Mouse (Mus musculus): ENCODE measurements around the gene Adamtsl1.

The Adamtsl1 gene

DNA sequence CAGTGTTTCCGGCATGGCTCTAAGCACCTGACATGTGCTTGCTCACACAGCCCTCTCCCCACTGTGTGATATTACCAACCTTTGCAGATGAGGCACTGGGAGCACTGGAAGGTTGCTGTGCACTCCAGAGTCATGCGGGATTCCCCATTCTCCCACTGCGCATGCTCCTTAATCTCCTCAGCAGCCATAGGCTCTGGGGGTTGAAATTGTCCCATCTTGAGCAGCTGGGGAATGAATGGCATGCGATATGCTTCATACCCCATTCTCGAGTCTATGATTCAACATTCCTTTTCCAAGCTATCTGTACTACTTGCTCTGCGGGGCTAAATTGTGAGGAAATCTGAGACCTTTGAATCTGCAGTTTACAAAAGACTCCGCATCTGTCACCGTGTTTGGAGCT lies 812.7 kb downstream of the Adamtsl1 start:
- no peak for DNase-seq

DNA sequence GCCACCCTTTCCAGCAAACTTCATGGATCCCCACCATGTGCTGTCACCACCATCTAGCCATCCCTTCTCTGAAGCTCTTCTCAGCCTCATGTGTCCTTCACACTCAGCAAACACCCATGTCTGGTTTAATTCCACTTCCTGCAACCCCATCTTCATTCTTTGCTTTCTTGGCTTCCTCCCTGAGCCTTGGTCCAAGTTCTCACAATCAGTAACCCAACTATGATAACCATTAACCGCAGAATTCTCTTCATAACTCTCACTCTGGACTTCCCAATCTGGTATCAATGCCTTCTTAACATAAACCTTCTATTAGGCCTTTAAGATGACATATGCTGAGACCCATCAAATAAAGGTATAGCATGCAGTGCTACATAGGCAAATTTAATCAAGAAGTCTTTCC lies 815.5 kb downstream of the Adamtsl1 start:
- no peak for DNase-seq

DNA sequence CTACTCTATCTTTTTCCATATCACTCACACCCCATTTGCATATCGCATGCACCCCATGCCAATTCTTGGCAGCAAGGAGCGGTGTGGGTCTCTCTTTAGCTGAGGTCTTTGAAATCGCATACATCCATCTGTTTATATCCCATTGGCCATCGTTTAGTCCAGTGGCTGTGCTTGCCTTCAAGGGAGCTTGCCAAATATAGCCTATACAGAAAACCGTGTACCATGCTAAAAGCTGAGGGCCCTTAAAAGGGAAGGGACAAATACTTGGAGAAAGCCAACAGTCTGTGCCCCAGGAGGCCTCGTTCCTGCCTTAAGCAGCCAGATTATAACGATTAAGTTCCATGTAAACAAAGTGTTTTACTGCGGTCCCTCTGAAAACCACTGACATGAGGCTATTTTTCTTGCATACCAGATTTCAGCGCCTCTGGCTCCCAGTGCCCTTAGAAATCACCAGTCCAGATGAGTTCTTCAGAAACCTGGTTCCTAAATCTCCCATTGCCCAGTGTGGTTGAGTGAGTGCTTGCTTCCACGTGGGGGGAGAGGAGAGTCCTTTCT lies 822.0 kb downstream of the Adamtsl1 start:
- no peak for DNase-seq

DNA sequence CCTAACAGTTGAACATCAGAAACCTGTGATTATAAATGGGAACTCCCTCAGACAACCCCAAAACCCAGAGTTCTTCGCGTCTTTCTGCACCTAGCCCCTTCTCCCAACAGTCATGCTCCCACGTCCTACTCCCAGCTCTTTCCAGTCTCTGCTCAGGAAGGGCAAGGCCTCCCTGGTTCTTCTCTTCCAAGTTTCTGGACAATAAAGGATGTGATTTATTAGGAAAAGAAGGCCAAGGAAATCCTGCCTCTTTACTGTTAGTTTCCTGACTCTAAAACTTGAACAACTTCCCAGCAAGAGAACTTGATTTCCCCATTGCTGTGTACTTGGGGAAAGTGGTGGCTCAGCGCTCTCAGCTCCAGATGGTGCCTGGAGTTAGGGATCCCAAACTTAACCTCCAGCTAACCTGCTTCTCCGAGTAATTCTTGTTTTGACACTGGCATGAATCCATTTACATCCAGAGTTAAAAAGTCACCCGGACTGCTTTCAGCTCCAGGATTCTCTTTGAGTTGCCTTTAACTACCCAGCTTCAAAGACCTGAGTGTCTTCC lies 823.3 kb downstream of the Adamtsl1 start:
- DNase-seq, result no peak

DNA sequence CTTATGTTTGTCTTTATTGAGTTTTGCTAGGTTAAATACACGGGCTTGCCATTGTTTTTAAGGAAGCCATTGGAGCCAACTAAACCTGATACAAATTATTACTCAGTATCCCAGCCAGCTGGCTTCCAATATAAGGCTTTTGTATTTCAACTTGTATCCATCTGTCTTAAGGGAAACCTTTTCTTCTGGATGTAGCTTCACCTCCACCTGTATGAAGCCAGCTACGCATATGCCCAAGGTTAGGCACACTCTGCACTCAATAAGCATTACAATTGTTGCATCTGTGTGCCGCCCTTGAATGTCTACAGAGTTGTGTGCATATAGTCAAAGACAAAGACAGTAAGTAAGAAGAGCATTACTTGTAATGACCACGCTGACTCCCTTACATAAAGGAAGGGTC lies 835.4 kb downstream of the Adamtsl1 start:
- no peak for DNase-seq

DNA sequence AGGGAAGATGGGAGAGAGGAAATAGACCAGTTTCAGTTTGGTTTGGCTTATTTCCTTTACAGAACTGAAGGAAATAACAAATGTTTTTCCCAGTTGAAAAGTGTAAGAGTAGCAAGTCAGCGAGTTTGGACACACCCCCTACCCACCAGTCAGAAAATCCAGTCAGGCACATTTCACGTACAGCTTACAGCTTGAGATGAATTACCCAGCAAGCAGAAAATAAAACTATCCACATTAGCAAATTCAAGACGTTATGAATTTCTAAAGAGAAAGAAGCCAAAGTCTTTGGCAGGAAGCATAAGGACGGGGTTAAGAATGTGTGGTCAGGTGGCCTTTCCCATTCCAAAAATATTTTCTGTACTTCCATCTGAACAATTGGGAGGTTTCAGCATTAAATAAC lies 838.1 kb downstream of the Adamtsl1 start:
- no peak for DNase-seq

DNA sequence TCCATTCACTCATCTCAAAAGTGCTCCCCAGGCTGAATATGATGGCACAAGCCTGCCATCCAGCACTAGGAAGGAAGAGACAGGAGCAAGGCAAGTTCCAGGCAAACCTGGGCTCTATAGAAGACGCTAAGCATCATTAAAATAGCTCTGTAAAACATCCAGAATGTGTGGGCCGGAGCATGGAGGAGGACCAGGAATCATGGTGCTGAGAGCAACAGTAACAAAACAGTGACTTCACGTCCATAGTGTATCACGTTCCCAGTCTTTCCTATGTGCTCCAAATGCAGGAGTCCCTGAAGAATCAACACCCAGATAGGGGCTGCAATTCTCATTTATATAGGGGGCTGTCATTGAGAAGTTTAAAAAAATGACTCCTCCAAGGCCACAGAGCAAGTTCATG lies 839.6 kb downstream of the Adamtsl1 start:
- DNase-seq, result no peak

DNA sequence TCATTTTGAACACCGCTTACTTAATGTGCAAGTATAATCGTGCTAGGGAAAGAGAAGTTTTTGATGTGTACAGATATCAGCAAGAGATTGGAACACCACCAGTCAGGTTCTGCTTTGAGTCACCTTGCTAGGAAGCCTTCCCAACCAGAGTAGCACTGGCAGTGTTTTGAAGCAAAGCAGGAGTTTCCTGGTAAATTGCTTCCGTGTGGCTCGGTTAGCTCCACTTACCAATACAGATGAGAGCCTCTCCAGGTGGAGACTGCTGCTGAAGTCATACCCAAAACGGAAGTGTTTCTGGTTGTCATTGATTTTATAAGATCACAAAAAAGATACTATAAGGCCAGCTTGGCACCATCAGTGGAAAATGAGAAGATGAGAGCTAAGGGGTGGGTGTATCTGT lies 845.4 kb downstream of the Adamtsl1 start:
- no peak for DNase-seq

DNA sequence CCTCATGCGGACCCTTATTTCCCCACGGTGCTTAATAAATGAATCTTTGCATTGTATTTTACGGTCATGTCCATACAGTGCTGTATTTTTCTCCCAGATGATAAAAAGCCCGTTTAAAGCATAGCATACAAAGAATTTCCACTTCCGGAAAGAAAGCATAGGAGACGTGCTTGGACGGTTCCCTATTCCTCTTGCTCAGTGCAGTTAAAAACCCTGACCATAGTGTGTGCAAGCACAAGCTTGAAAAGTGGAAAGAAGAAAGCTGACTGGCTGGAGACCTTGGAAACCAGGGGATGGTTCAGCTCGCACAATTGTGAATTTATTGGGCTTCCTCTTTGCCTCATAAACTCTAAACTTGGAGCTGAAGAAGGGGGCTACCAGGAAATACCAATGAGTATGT lies 855.1 kb downstream of the Adamtsl1 start:
- DNase-seq, result no peak

DNA sequence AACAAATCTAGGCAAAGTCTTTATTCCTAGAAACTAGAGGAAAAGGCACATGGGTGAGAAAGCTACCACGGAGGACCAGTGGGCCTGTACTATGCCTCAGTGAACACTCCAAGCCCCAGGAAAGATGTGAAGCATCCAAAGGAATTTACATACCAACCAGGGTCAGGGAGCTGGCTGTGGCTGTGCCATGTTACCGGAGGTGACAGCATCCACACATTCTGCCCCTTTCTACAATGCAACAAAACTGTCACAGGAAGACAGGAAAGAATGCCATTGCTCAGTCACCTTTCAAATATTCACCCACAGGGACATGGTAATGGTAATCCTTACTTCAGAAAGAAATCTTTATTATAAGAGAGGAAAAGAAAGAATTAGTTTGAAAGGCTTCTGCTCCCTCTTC lies 859.2 kb downstream of the Adamtsl1 start:
- no peak for DNase-seq

DNA sequence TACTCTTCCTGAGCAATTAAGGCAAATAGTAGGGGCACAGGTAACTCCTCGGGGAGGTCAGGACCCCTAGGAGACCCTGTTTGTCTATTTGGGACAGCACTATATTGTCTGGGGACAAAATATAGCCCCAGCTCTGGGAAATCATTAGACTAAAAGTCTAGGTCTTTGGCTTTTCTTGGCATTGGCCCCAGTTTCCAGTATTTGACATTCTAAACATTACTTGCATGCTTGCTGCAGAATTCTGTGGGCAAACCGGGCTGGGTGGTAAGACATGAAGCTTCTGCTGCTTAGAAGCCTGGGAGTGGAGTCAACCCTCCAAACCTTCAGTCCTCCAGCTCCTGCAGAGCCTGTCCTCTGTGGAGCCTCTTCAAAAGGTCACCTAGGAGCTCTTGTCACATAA lies 869.2 kb downstream of the Adamtsl1 start:
- peak; percentile 42 for DNase-seq

DNA sequence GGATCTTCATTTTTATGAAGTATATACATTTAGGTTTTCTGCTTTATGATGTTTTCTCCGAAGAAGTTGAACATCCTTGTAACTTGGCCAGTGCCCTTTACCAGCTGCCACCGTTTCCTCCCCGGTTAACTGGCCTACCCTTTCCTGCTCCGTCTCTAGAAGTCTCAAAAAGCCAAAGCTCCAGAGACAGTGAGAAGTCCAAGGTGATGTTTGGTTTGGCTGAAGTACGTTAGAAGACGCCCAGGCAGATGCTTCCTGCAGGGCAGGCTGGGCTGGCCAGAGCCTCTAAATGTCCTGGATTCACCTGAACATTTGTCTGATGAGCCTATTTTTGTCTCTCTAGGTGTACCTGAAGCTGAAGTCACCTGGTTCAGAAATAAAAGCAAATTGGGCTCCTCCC lies 871.1 kb downstream of the Adamtsl1 start:
- DNase-seq, result no peak

DNA sequence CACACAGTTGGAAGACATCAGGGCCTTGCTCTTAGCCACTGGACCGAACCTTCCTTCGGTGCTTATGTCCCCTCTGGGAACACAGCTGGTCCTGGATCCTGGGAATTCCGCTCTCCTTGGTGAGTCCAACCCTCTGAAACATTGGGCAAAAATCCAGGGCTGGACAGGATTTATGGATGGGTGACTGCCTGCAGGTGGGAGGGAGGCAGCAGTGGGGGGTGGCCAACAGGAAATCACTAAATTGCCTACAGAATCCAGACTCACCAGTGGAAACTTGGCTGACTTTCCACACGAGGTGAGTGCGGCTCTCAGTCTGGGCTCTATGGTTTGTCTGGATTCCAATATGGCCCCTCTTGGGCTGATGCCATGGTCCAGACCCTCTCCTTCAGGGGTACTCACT lies 874.5 kb downstream of the Adamtsl1 start:
- DNase-seq, result no peak

DNA sequence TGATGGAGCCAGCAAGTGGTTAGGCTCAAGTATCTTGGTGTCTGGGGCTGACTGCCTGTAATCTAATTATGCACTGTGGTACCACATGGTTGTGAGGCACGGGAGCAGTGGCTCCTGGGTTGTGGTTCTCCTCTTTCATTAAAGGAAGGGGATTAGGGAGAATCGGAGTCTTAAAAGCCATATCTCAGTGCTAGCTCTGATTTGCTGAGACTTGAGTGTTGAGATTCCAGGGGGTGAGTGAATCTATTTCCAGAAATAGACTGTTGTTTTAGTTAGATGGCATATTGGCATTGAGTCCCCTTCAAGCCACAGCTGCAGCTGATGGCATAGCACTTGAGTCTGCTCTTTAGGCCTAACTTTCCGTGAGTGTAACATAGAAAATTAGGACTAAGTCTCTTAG lies 877.2 kb downstream of the Adamtsl1 start:
- DNase-seq, result no peak

DNA sequence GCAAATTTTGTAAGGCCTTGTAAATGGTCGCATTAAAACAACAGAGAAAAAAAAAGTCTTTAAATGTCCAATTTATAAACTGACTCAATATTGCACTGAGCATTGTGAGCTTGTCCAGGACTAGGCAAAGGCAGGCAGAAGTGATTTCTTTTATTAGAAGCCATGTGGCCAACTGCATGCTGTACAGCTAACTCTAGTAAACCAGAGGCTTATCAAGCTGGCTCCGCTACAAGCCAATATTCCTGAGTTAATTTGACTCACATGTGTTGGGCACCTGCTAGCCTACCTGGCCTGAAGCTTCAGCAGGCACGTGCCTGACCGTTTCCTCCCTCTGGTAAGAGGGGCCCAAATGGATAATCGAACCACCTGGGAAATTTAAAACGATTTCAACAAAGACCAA lies 881.7 kb downstream of the Adamtsl1 start:
- no peak for DNase-seq

DNA sequence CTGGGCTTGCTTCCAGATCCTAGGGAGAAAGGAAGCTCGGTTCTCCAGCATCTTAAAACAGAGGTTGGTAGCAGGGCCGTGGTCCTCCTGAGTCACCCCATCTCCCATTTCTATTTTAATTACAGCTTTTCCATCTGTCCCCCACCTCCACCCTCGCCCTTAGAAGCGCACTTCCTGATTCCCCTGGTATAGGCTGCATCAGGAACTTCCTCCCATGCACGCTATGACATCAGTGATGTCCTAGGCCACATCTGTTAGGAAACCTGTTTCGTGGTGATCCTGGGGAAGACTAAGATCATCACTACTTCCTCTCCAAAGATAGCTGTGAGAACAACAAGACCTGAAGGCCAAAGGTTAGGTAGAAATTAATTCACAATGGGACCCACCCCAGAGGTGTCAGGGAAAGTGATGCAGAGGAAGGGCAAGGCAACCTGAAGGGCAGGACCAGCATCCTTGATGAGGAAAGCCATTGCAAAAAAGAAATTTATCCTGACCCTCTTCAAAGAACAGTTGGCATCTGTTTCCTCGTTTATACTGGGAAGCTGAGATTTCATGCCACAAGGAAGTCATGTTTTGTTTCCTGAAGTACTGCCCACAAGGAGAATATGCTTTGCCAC lies 882.8 kb downstream of the Adamtsl1 start:
- DNase-seq, result no peak

DNA sequence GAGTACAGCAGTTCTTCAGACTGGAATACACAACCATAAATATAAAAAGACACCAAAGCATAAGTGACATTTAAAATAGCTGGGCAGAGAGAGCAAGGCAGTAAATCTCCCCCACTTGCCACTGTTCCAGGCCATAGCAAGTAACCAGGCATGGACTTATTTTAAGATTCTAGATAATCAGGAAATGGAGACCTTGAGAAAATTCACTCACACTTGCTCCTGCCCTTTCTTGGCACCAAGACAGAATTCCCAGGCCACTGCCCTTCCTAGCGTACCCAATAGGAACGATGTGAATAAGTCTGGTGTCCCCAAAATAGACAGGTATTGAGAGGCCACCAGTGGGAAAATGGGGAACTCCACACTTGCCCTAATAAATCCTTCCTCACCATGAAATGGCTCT lies 883.5 kb downstream of the Adamtsl1 start:
- no peak for DNase-seq

DNA sequence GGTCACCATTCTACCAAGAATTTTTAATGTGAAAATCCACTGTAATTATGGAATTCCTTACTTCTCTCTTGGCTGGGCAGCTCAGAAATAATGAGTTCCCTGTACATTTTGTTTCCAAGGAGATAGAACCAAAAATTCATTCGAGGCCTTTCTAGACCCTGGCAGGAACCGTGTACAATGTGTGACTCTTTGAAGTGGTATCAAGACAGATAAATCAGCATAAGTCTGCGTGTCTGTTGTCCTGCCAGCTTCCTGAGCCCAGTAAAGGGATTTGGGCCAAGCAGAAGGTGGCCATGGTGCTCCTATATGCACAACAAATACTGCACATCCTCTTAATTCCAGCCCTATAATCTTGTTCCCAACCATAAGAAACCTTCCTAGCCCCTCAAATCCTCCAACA lies 887.1 kb downstream of the Adamtsl1 start:
- no peak for DNase-seq

DNA sequence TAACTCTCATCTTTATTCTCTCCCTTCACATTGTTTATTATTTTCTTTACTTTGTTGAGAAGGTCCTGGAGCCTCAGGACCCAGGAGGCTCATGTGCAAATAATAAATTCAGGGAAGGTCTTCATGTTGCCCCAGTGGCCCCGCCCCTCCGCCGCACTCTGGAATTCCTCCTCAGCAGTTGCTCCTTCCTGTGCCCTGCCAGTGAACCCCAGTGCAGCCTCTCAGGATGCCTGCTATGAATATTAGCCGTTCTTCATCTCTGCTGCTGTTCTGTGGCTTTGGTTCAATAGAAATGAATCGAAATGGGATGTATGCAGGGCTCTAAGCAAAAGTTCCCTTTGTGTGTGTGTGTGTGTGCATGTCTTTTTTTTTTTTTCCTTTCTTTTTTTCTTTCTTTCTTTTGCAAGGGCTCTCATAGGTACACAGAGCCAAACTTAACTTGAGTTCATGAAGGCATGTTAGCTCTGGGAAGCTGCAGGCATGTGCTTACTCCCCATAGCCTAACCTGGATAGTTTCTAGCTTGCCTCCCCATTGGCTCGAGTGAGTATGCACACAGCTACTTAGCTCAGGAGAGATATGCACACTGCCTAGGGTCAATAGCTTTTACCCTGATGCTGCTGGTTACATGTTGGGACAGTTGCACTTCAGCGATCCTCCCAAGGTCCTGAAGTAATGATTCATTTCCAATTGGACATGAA lies 892.7 kb downstream of the Adamtsl1 start:
- DNase-seq, result no peak

DNA sequence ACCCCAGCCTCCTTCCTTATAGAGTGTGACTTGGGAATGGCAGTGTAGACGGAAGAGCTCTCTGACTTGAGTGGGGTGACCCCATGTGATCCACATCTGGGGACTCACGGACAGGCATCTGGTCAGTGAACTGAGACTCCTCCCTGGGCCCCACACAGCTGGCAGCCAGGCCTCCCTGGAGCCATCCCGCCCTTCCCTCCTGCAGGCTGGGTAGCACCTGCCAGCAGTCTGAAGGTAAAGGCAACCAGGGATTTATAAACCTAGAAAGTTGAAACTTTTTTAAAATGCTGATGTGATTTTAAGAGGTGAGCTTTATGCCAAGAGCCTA lies 893.2 kb downstream of the Adamtsl1 start:
- DNase-seq, result no peak

DNA sequence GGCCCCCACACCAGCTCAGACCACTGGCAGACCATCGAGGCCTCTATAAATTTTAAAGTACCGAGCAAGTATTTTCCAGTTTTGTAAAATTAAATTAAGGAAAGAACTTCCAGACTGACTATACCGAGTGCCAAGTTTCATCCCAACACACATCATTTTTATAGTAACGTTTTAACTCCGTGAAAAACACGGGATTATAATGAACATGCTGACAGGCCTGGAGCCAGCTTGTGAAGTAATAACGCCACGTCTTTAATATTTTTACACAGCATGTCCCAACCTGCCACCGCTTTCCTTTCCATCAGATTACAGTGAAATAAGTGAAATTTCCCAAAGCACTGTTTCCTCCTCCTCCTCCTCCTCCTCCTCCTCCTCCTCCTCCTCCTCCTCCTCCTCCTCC lies 894.4 kb downstream of the Adamtsl1 start:
- no peak for DNase-seq

DNA sequence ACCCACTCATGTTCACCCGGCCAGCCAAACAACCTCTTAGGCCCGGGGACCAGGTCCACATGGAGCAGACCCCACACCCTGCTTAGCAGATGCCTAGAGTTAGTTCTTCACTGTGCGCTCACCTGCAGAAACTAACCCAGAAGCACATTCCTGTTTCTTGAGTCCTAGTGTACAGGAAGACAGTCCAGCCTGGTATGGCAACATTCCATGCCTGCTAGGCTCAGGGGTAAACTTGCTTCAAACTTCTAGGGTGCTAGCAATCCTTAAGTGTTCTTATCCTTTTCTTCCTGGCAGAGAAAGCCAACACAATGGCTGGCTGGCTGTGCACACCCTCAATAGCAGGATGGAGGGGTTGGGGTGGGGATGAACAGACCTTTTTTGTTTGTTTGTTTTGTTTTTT lies 897.0 kb downstream of the Adamtsl1 start:
- DNase-seq, result no peak

DNA sequence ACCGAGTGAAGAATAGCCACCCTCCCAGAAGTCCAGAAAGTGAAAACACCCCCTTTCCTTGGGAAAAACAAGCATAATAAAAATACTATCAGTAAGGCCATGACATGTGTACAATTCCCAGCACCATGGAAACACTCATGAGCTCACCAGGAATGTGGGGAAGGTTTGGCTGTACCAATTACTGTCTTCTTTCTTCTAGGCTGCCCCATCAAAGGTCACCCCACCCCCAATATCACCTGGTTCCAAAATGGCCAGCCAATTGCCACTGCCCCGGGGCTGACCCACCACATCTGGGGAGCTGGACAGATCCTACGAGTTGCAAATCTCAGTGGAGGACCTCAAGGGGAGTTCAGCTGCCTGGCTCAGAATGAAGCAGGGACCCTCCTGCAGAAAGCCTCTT lies 899.4 kb downstream of the Adamtsl1 start:
- no peak for DNase-seq

DNA sequence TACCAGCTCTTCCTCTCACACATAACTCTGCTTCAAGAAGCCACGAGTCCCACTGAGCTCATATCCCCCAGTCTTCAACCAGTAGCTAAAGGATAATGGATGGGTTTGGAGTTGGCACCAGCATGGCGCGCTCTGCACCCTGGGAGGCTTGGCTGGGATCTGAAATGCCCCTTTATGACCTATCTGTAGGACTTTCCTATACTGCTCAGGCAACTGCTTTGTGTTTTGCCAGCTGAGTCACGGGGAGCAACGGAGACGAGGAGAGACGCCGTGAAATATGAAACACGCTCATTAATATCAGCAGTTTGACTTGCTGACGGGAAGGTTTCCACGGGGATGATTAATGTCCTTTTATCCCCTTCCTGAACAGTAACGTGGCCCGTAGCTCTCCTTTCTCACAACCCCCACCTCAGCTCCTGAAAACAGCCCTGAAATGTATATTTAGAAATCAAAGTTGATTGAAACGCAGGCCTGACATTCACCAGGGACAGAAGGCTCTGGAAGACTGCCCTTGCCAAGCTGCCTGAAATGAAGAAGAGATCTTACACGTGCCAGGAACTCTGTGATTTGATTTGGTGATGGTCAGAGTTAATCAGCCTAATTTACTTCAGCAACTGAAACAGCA lies 902.5 kb downstream of the Adamtsl1 start:
- DNase-seq, result no peak

Measured in lung, postnatal 10 days (tissue).